Mouse (Mus musculus): Measurements from ENCODE around the gene Tmem50b.

DNA sequence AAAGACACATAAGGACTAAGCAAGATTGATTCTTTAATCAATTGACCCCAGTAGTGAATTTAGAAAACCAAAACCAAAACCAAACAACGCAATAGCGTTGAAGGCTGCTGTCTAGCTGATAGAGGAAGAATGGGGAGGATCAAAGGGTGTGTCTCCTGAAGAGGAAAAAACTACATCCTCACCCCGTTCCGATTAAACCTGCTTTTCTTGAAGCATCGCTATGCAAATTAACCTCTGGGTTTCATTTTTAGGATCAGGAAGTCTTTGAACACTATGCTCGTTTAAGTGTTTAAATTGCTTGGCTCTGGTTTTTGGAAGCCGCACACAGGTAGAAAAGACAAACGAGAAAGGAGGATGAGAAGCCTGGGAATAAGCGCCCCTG is 1.2 kb downstream of the Tmem50b start:
- TF ChIP-seq CTCF (IDR thresholded peaks at IDR 0.05; ENCODE audit: borderline replicate concordance, insufficient read depth, low read depth, low read length) (no peak), POLR2A (IDR thresholded peaks at IDR 0.05; ENCODE audit: borderline replicate concordance, insufficient read depth, low read length) (no peak)

Data from cerebellum, adult 2 months (tissue).